Mouse (Mus musculus) hindbrain, embryonic 15.5 days (tissue): ENCODE measurements at regions not wholly inside any gene's neighbourhood (a gene's known extent, or its start where the extent isn't known, plus 50 kb on each side); places are given as distances from the start of the nearest gene placed in this dataset.
"Not testable (repeated sequence)": the region's sequence is repeated elsewhere in the genome, so short reads cannot be mapped to it uniquely, and the experiment has no call there.

ENCODE experiments used
- ATAC-seq: fragments of 200-750 bp; cut with Nextera tagmentation; 2 replicates; pipeline ENCODE4 v1.8.0; 2017; ENCODE audit warnings: low read depth, moderate number of reproducible peaks, moderate TSS enrichment; ENCODE audit not compliant: low FRiP score
- H3K27ac ChIP-seq: fragments of 300-500 bp; sonication (generic); replicated peaks from 2 replicates; pipeline ENCODE4 v1.5.1; 2015; ENCODE audit warnings: mild to moderate bottlenecking, inconsistent platforms
- H3K27me3 ChIP-seq: fragments of 300-500 bp; sonication (generic); 2 replicates; pipeline ENCODE4 v1.6.1; 2015; ENCODE audit warnings: control low read depth, inconsistent platforms
- H3K36me3 ChIP-seq: fragments of 300-500 bp; sonication (generic); 2 replicates; pipeline ENCODE4 v1.6.1; 2015; ENCODE audit warnings: control low read depth, inconsistent platforms
- H3K4me1 ChIP-seq: fragments of 300-500 bp; sonication (generic); replicated peaks from 2 replicates; pipeline ENCODE4 v1.6.1; 2015; ENCODE audit warnings: control low read depth, inconsistent platforms
- H3K4me2 ChIP-seq: fragments of 300-500 bp; sonication (generic); 2 replicates; pipeline ENCODE4 v1.6.1; 2015; ENCODE audit warnings: moderate library complexity, mild to moderate bottlenecking, inconsistent platforms
- H3K4me3 ChIP-seq: fragments of 300-500 bp; sonication (generic); 2 replicates; pipeline ENCODE4 v1.5.1; 2015; ENCODE audit warnings: mild to moderate bottlenecking, inconsistent platforms
- H3K9ac ChIP-seq: fragments of 300-500 bp; sonication (generic); 2 replicates; pipeline ENCODE4 v1.6.1; 2015; ENCODE audit warnings: inconsistent platforms
- H3K9me3 ChIP-seq: fragments of 300-500 bp; sonication (generic); 2 replicates; pipeline ENCODE4 v1.6.1; 2016; ENCODE audit warnings: control low read depth, inconsistent platforms
- WGBS: fragments of 180-500 bp; shearing (Covaris S2); methylation state at CpG from one replicate; pipeline ENCODE4 v1.1.7; 2015; 5-methylcytosine and 5-hydroxymethylcytosine counted together

- peak overlapping the region; percentile 80 for H3K27ac ChIP-seq
Observed at GRCm38 (mm10) chr12:45468093-45468492, 393.6 kb upstream of the Stxbp6 start.

GRCm38 (mm10) chr12:45467058-45467457 is 392.5 kb upstream of the Stxbp6 start:
- ATAC-seq = peak; percentile 82

More at GRCm38 (mm10) chr12:45468093-45468492, 393.6 kb upstream of the Stxbp6 start:
- no peak overlapping the region for H3K4me2 ChIP-seq
- H3K9me3 ChIP-seq = no peaks in the 10 kb centered on the region
- H3K27me3 ChIP-seq = no peaks in the 10 kb centered on the region
- no peak overlapping the region for H3K9ac ChIP-seq
- WGBS = 77% methylated on average over 3 of the region's 3 CpGs
- H3K4me3 ChIP-seq = no peak overlapping the region
- no peaks in the 10 kb centered on the region for H3K36me3 ChIP-seq
- H3K4me1 ChIP-seq = peaks cover 18% of the 10 kb centered on the region
- no peak for ATAC-seq

GRCm38 (mm10) chr12:45466066-45466465 is 391.6 kb upstream of the Stxbp6 start:
- WGBS = 64% methylated on average over 3 of the region's 3 CpGs
- Histone ChIP-seq H3K9me3 (no peaks in the 10 kb centered on the region), H3K36me3 (no peaks in the 10 kb centered on the region), H3K4me1 (peaks cover 18% of the 10 kb centered on the region), H3K4me3 (no peak overlapping the region), H3K4me2 (peak overlapping the region; percentile 24), H3K27me3 (no peaks in the 10 kb centered on the region), H3K9ac (peak overlapping the region; percentile 20; the same call in 1 of the 2 replicates), H3K27ac (peak overlapping the region; percentile 80)
- ATAC-seq = peak; percentile 95

More at GRCm38 (mm10) chr12:45467058-45467457, 392.5 kb upstream of the Stxbp6 start:
- 36% methylated on average over 2 of the region's 2 CpGs for WGBS
- Histone ChIP-seq H3K27ac (peak overlapping the region; percentile 80), H3K4me3 (no peak overlapping the region), H3K9ac (peak overlapping the region; percentile 26; the same call in 1 of the 2 replicates), H3K4me1 (peaks cover 18% of the 10 kb centered on the region), H3K36me3 (no peaks in the 10 kb centered on the region), H3K4me2 (peak overlapping the region; percentile 24), H3K9me3 (no peaks in the 10 kb centered on the region), H3K27me3 (no peaks in the 10 kb centered on the region)

GRCm38 (mm10) chr12:45464952-45465351 is 390.4 kb upstream of the Stxbp6 start:
- H3K27ac ChIP-seq = 0 out of 2 replicates have a peak overlapping the region, but pooled peaks have one; percentile 26
- no peak overlapping the region for H3K4me3 ChIP-seq
- 70% methylated on average over 2 of the region's 2 CpGs for WGBS
- H3K9ac ChIP-seq = no peak overlapping the region
- no peak overlapping the region for H3K4me2 ChIP-seq
- H3K27me3 ChIP-seq = no peaks in the 10 kb centered on the region
- no peak for ATAC-seq
- H3K4me1 ChIP-seq = peaks cover 18% of the 10 kb centered on the region
- no peaks in the 10 kb centered on the region for H3K9me3 ChIP-seq
- H3K36me3 ChIP-seq = no peaks in the 10 kb centered on the region

GRCm38 (mm10) chr12:45458746-45459145 is 384.2 kb upstream of the Stxbp6 start:
- not testable (repeated sequence) for H3K4me2 ChIP-seq, H3K27ac ChIP-seq, ATAC-seq, H3K4me1 ChIP-seq, H3K36me3 ChIP-seq, H3K27me3 ChIP-seq, H3K9ac ChIP-seq, H3K4me3 ChIP-seq, H3K9me3 ChIP-seq
- WGBS = 87% methylated on average over 8 of the region's 8 CpGs

GRCm38 (mm10) chr12:45443512-45444190 is 369.1 kb upstream of the Stxbp6 start:
- WGBS = 57% methylated on average over 8 of the region's 8 CpGs
- peak; percentile 51; the same call in 1 of the 2 replicates for ATAC-seq
- no peak overlapping the region for H3K4me3 ChIP-seq
- no peaks in the 10 kb centered on the region for H3K9me3 ChIP-seq
- H3K36me3 ChIP-seq = no peaks in the 10 kb centered on the region
- H3K27me3 ChIP-seq = no peaks in the 10 kb centered on the region
- H3K9ac ChIP-seq = no peak overlapping the region
- no peak overlapping the region for H3K27ac ChIP-seq
- no peak overlapping the region for H3K4me2 ChIP-seq
- no peaks in the 10 kb centered on the region for H3K4me1 ChIP-seq

- WGBS = 67% methylated on average over 4 of the region's 4 CpGs
Observed at GRCm38 (mm10) chr12:45442474-45442873, 368.0 kb upstream of the Stxbp6 start.

GRCm38 (mm10) chr12:45439745-45440144 is 365.2 kb upstream of the Stxbp6 start:
- no peaks in the 10 kb centered on the region for H3K4me1 ChIP-seq
- ATAC-seq = no peak

More at GRCm38 (mm10) chr12:45442474-45442873, 368.0 kb upstream of the Stxbp6 start:
- ATAC-seq = no peak
- H3K4me2 ChIP-seq = no peak overlapping the region
- H3K9ac ChIP-seq = no peak overlapping the region
- H3K27ac ChIP-seq = no peak overlapping the region
- H3K4me1 ChIP-seq = no peaks in the 10 kb centered on the region
- H3K9me3 ChIP-seq = no peaks in the 10 kb centered on the region
- no peaks in the 10 kb centered on the region for H3K36me3 ChIP-seq
- no peak overlapping the region for H3K4me3 ChIP-seq
- no peaks in the 10 kb centered on the region for H3K27me3 ChIP-seq

GRCm38 (mm10) chr12:45437271-45437670 is 362.8 kb upstream of the Stxbp6 start:
- Histone ChIP-seq H3K36me3 (no peaks in the 10 kb centered on the region), H3K4me2 (no peak overlapping the region), H3K27me3 (no peaks in the 10 kb centered on the region), H3K27ac (no peak overlapping the region), H3K4me1 (no peaks in the 10 kb centered on the region), H3K9ac (no peak overlapping the region), H3K9me3 (no peaks in the 10 kb centered on the region), H3K4me3 (no peak overlapping the region)
- no peak for ATAC-seq

More at GRCm38 (mm10) chr12:45439745-45440144, 365.2 kb upstream of the Stxbp6 start:
- Histone ChIP-seq H3K4me2 (no peak overlapping the region), H3K9ac (no peak overlapping the region), H3K27ac (no peak overlapping the region), H3K4me3 (no peak overlapping the region), H3K36me3 (no peaks in the 10 kb centered on the region), H3K9me3 (no peaks in the 10 kb centered on the region), H3K27me3 (no peaks in the 10 kb centered on the region)
- WGBS = 87% methylated on average over 2 of the region's 2 CpGs

- Histone ChIP-seq H3K9me3 (no peaks in the 10 kb centered on the region), H3K36me3 (no peaks in the 10 kb centered on the region), H3K4me2 (no peak overlapping the region), H3K27ac (no peak overlapping the region), H3K9ac (no peak overlapping the region), H3K4me1 (no peaks in the 10 kb centered on the region), H3K27me3 (no peaks in the 10 kb centered on the region), H3K4me3 (no peak overlapping the region)
- 77% methylated on average over 2 of the region's 2 CpGs for WGBS
- ATAC-seq = no peak
Observed at GRCm38 (mm10) chr12:45399436-45399835, 324.9 kb upstream of the Stxbp6 start.

- ATAC-seq = no peak
- Histone ChIP-seq H3K9ac (no peak overlapping the region), H3K27ac (no peak overlapping the region), H3K4me2 (no peak overlapping the region), H3K9me3 (no peaks in the 10 kb centered on the region), H3K4me3 (no peak overlapping the region), H3K4me1 (no peaks in the 10 kb centered on the region), H3K36me3 (no peaks in the 10 kb centered on the region), H3K27me3 (no peaks in the 10 kb centered on the region)
- 69% methylated on average over 3 of the region's 3 CpGs for WGBS
Observed at GRCm38 (mm10) chr12:45384864-45385263, 310.4 kb upstream of the Stxbp6 start.
